Mouse (Mus musculus): Measurements from ENCODE around the gene Rab1a. TPM values are rescaled to one million over a fixed set of nuclear protein-coding genes. Genes with fewer than 3 reads are reported as not detected.
A peak's percentile ranks its signal among the peaks of the same experiment; 100 is the strongest.

The Rab1a gene
- polyA plus RNA-seq, 1 experiment: 195 TPM

- no peak overlapping the region for H3K4me3 ChIP-seq (ENCODE audit: insufficient read depth, low read length)
- TF ChIP-seq POLR2A (IDR thresholded peaks at IDR 0.05; ENCODE audit: extremely low read depth, insufficient read depth, low read length): no peak
- TF ChIP-seq CTCF (IDR thresholded peaks at IDR 0.05; ENCODE audit: extremely low read depth, insufficient read depth, low read length): no peak
- H3K4me1 ChIP-seq (ENCODE audit: control insufficient read depth, insufficient read depth, low read length): no peaks in the 10 kb centered on the region
- peak overlapping the region; percentile 58 for H3K27ac ChIP-seq (ENCODE audit: insufficient read depth, low read length)
Measured at GRCm38 (mm10) chr11:20232016-20232755, 31.0 kb downstream of the Rab1a start.

DNA sequence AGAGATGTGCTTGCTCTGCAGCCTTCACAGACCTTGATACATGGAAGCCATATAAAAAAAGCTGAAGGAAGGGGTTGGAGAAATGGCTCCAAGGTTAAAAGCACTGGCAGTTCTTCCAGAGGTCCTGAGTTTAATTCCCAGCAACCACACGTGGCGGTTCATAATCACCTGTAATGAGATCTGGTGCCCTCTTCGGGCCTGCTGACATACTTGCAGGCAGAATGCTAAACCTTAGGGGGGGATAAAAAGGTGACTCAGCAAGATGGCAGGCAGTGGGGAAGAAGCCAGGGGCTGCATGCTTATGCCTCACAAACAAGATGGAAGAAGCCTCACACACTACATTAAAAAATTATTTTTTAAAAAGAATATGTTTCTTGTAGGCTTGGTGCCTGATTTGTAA lies 33.0 kb downstream of the Rab1a start:
- no peak overlapping the region for H3K4me3 ChIP-seq (ENCODE audit: insufficient read depth, low read length)
- no peaks in the 10 kb centered on the region for H3K4me1 ChIP-seq (ENCODE audit: control insufficient read depth, insufficient read depth, low read length)
- TF ChIP-seq CTCF (IDR thresholded peaks at IDR 0.05; ENCODE audit: extremely low read depth, insufficient read depth, low read length): no peak
- H3K27ac ChIP-seq (ENCODE audit: insufficient read depth, low read length): no peak overlapping the region

- no peak overlapping the region for H3K4me3 ChIP-seq (ENCODE audit: insufficient read depth, low read length)
- H3K27ac ChIP-seq (ENCODE audit: insufficient read depth, low read length): no peak overlapping the region
- H3K4me1 ChIP-seq (ENCODE audit: control insufficient read depth, insufficient read depth, low read length): peaks cover 2% of the 10 kb centered on the region; the same call in 1 of the 2 replicates
- TF ChIP-seq POLR2A (IDR thresholded peaks at IDR 0.05; ENCODE audit: extremely low read depth, insufficient read depth, low read length) (no peak), CTCF (IDR thresholded peaks at IDR 0.05; ENCODE audit: extremely low read depth, insufficient read depth, low read length) (no peak)
Measured at GRCm38 (mm10) chr11:20237018-20237417, 35.8 kb downstream of the Rab1a start.

GRCm38 (mm10) chr11:20237976-20238375 lies 36.7 kb downstream of the Rab1a start:
- TF ChIP-seq CTCF (IDR thresholded peaks at IDR 0.05; ENCODE audit: extremely low read depth, insufficient read depth, low read length) (no peak), POLR2A (IDR thresholded peaks at IDR 0.05; ENCODE audit: extremely low read depth, insufficient read depth, low read length) (no peak)
- H3K4me3 ChIP-seq (ENCODE audit: insufficient read depth, low read length): no peak overlapping the region
- H3K27ac ChIP-seq (ENCODE audit: insufficient read depth, low read length): no peak overlapping the region
- peaks cover 2% of the 10 kb centered on the region; the same call in 1 of the 2 replicates for H3K4me1 ChIP-seq (ENCODE audit: control insufficient read depth, insufficient read depth, low read length)

GRCm38 (mm10) chr11:20239279-20239861 lies 38.1 kb downstream of the Rab1a start:
- TF ChIP-seq CTCF (IDR thresholded peaks at IDR 0.05; ENCODE audit: extremely low read depth, insufficient read depth, low read length) (no peak), POLR2A (IDR thresholded peaks at IDR 0.05; ENCODE audit: extremely low read depth, insufficient read depth, low read length) (no peak)
- peaks cover 2% of the 10 kb centered on the region; the same call in 1 of the 2 replicates for H3K4me1 ChIP-seq (ENCODE audit: control insufficient read depth, insufficient read depth, low read length)
- H3K4me3 ChIP-seq (ENCODE audit: insufficient read depth, low read length): no peak overlapping the region
- no peak overlapping the region for H3K27ac ChIP-seq (ENCODE audit: insufficient read depth, low read length)

- Histone ChIP-seq H3K4me3 (ENCODE audit: insufficient read depth, low read length) (no peak overlapping the region), H3K27ac (ENCODE audit: insufficient read depth, low read length) (no peak overlapping the region; the same call in 1 of the 2 replicates), H3K4me1 (ENCODE audit: control insufficient read depth, insufficient read depth, low read length) (peaks cover 2% of the 10 kb centered on the region)
- TF ChIP-seq POLR2A (IDR thresholded peaks at IDR 0.05; ENCODE audit: extremely low read depth, insufficient read depth, low read length): no peak
- TF ChIP-seq CTCF (IDR thresholded peaks at IDR 0.05; ENCODE audit: extremely low read depth, insufficient read depth, low read length): no peak
Measured at GRCm38 (mm10) chr11:20240331-20240730, 39.1 kb downstream of the Rab1a start.

GRCm38 (mm10) chr11:20241311-20241710 lies 40.1 kb downstream of the Rab1a start:
- TF ChIP-seq POLR2A (IDR thresholded peaks at IDR 0.05; ENCODE audit: extremely low read depth, insufficient read depth, low read length): no peak
- Histone ChIP-seq H3K4me3 (ENCODE audit: insufficient read depth, low read length) (no peak overlapping the region), H3K4me1 (ENCODE audit: control insufficient read depth, insufficient read depth, low read length) (peaks cover 4% of the 10 kb centered on the region), H3K27ac (ENCODE audit: insufficient read depth, low read length) (no peak overlapping the region)

GRCm38 (mm10) chr11:20242366-20243056 lies 41.3 kb downstream of the Rab1a start:
- TF ChIP-seq CTCF (IDR thresholded peaks at IDR 0.05; ENCODE audit: extremely low read depth, insufficient read depth, low read length): no peak
- no peak for TF ChIP-seq POLR2A (IDR thresholded peaks at IDR 0.05; ENCODE audit: extremely low read depth, insufficient read depth, low read length)
- Histone ChIP-seq H3K27ac (ENCODE audit: insufficient read depth, low read length) (no peak overlapping the region), H3K4me1 (ENCODE audit: control insufficient read depth, insufficient read depth, low read length) (peaks cover 9% of the 10 kb centered on the region), H3K4me3 (ENCODE audit: insufficient read depth, low read length) (no peak overlapping the region)

DNA sequence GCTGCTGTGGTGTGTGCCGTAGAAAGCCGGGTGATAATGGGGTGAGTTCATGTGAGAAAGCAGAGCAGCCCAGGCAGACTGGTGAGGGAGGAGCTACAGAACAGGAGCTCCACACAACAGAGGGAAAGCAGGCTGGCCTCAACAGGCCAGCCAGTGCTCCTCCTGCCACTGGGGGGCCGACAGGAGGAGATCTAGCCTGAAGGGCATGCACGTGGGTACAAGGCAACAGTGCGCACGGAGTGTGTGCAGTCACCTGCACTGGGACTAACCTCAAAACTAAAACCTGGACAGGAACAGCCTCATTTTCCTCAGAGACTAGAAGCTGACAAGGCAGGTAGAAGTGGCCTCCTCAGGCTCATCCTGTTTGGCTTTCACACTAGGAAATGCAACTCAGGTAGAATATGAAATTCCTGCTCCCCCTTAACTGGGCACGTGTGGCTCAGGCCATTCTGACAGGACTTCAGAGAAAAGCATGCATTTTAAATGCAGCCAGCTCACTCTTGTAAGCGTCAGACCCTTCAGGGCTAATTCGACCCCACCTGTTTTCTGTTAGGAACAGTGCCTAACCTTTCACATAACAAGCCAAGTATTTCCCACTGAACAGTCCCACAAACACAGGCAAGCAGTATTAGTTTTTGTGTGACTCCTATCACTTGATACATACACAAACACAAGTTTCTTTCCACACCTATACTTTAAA lies 42.1 kb downstream of the Rab1a start:
- H3K27ac ChIP-seq (ENCODE audit: insufficient read depth, low read length): no peak overlapping the region
- no peak overlapping the region for H3K4me3 ChIP-seq (ENCODE audit: insufficient read depth, low read length)
- TF ChIP-seq POLR2A (IDR thresholded peaks at IDR 0.05; ENCODE audit: extremely low read depth, insufficient read depth, low read length): no peak
- H3K4me1 ChIP-seq (ENCODE audit: control insufficient read depth, insufficient read depth, low read length): peaks cover 11% of the 10 kb centered on the region

All from cortical plate, adult 2 months (tissue).